Mouse (Mus musculus): ENCODE measurements around the gene Irf2bp1.

GRCm38 (mm10) chr7:18987100-18987499 is 16.7 kb upstream of the Irf2bp1 start, which contains the start of gene Nanos2:
- TF ChIP-seq CTCF (IDR thresholded peaks at IDR 0.05; ENCODE audit: extremely low read depth, insufficient read depth, low read length) = no peak
- no peak for TF ChIP-seq POLR2A (IDR thresholded peaks at IDR 0.05; ENCODE audit: extremely low read depth, insufficient read depth, low read length)
